Mouse (Mus musculus) thymus, adult 2 months (tissue): ENCODE results near the gene Clstn1.

Source experiments
- CTCF ChIP-seq: fragments of 200-500 bp; IDR thresholded peaks from 2 replicates; pipeline ENCODE4 v1.5.1; 2012; ENCODE audit warnings: mild to moderate bottlenecking, control low read depth, low read length, moderate library complexity, borderline replicate concordance; ENCODE audit not compliant: control insufficient read depth, poor library complexity, insufficient read depth; ENCODE audit errors: extremely low read depth
- POLR2A ChIP-seq: fragments of 200-500 bp; IDR thresholded peaks from 2 replicates; pipeline ENCODE4 v1.6.1; 2012; ENCODE audit warnings: mild to moderate bottlenecking, low read length, control low read depth, moderate library complexity; ENCODE audit not compliant: control insufficient read depth, poor library complexity, insufficient read depth; ENCODE audit errors: extremely low read depth

- TF ChIP-seq CTCF, result no peak
- no peak for TF ChIP-seq POLR2A
Observed at GRCm38 (mm10) chr4:149606766-149607358, 20.6 kb downstream of the Clstn1 start.
